Mouse (Mus musculus) ES-E14 (cell line): ENCODE results near the gene Rflna. TPM values are rescaled to one million over a fixed set of nuclear protein-coding genes. Genes with fewer than 3 reads are reported as not detected.

Source experiments
- DNase-seq: peaks from one replicate; pipeline ENCODE4 v3.0.0-alpha.2; 2013; ENCODE audit warnings: low read depth, low spot score
- H3K27ac ChIP-seq: 2 replicates; pipeline ENCODE4 v1.5.1; 2012; ENCODE audit warnings: low read depth, mild to moderate bottlenecking, low read length, moderate library complexity, mixed read lengths; ENCODE audit not compliant: poor library complexity, insufficient read depth, severe bottlenecking
- H3K36me3 ChIP-seq: 2 replicates; pipeline ENCODE4 v1.6.1; 2012; ENCODE audit warnings: mild to moderate bottlenecking, low read length, moderate library complexity, mixed read lengths; ENCODE audit not compliant: control insufficient read depth, poor library complexity, insufficient read depth, severe bottlenecking
- H3K4me1 ChIP-seq, 2 experiments: fragments of 150-350 bp in 1 of 2; sonication (generic) in 1 of 2; 2 replicates each; pipeline ENCODE4 v1.6.1; 2012; ENCODE audit warnings: low read length in 2 of 2, mild to moderate bottlenecking in 1 of 2, mixed read lengths in 1 of 2; ENCODE audit not compliant: control insufficient read depth in 2 of 2, insufficient read depth in 2 of 2, poor library complexity in 1 of 2
- H3K4me3 ChIP-seq, 2 experiments: fragments of 150-350 bp in 1 of 2; sonication (generic) in 1 of 2; 2 replicates each; pipeline ENCODE4 v1.5.1; 2012; ENCODE audit warnings: low read length in 2 of 2, low read depth in 1 of 2, mild to moderate bottlenecking in 1 of 2, mixed read lengths in 1 of 2; ENCODE audit not compliant: insufficient read depth in 1 of 2, poor library complexity in 1 of 2, severe bottlenecking in 1 of 2
- H3K9ac ChIP-seq: 2 replicates; pipeline ENCODE4 v1.6.1; 2012; ENCODE audit warnings: low read depth, mild to moderate bottlenecking, low read length, mixed read lengths; ENCODE audit not compliant: poor library complexity, insufficient read depth, severe bottlenecking
- H3K9me3 ChIP-seq: fragments of 150-350 bp; sonication (generic); 2 replicates; pipeline ENCODE4 v1.6.1; 2012; ENCODE audit warnings: low read depth, mild to moderate bottlenecking, low read length; ENCODE audit not compliant: control insufficient read depth, insufficient read depth
- CHD2 ChIP-seq: IDR thresholded peaks from 2 replicates; pipeline ENCODE4 v1.6.1; 2014; ENCODE audit warnings: mild to moderate bottlenecking, low read depth, low read length, inconsistent platforms
- HCFC1 ChIP-seq: IDR thresholded peaks from 2 replicates; pipeline ENCODE4 v1.6.1; 2012; ENCODE audit warnings: low read length, inconsistent platforms, borderline replicate concordance; ENCODE audit not compliant: insufficient read depth
- MAFK ChIP-seq: IDR thresholded peaks from 2 replicates; pipeline ENCODE4 v1.6.1; 2014; ENCODE audit warnings: mild to moderate bottlenecking, low read depth, low read length, inconsistent platforms; ENCODE audit not compliant: insufficient read depth
- ZC3H11A ChIP-seq: IDR thresholded peaks from 2 replicates; pipeline ENCODE4 v1.6.1; 2012; ENCODE audit warnings: low read depth, mild to moderate bottlenecking, inconsistent platforms, low read length, borderline replicate concordance
- ZNF384 ChIP-seq: IDR thresholded peaks from 2 replicates; pipeline ENCODE4 v1.6.1; 2012; ENCODE audit warnings: low read depth, low read length, inconsistent platforms
- in situ Hi-C, 2 experiments: fragments of 600-800 bp; cut with MboI; formaldehyde crosslinking; loops; one replicate each; pipeline ENCODE4 v1.15.1; 2025; ENCODE audit warnings: low sequenced_read_pairs in 2 of 2, inconsistent platforms in 1 of 2; ENCODE audit not compliant: unreplicated experiment in 2 of 2
- total RNA-seq: library from RNA; depleted of rRNA; stranded (reverse); fragments of 300-350 nt; gene quantifications from 2 replicates; pipeline ENCODE4 v1.2.3, GENCODE M21; 2012

Gene Rflna
- total RNA-seq, 1 experiment = 1.5 TPM

- no peak overlapping the region for H3K27ac ChIP-seq
- no peak overlapping the region for H3K4me3 ChIP-seq
- no peak overlapping the region for H3K9ac ChIP-seq
- no peaks in the 10 kb centered on the region for H3K36me3 ChIP-seq
- no peak for TF ChIP-seq ZC3H11A
- TF ChIP-seq CHD2 = no peak
- no peak for TF ChIP-seq MAFK
- no peak for TF ChIP-seq ZNF384
- TF ChIP-seq HCFC1 = no peak
- no peaks in the 10 kb centered on the region for H3K9me3 ChIP-seq
- in situ Hi-C loops = no loop called here
- H3K4me1 ChIP-seq = 0 out of 4 replicates have a peak, but pooled peaks cover 0 to 2% of the 10 kb centered on the region in 2 experiments
- DNase-seq = no peak
These were observed 10.7 kb upstream of the Rflna start for GRCm38 (mm10) chr5:124992323-124992722.

- no peak for DNase-seq
- in situ Hi-C loops = no loop called here
- H3K27ac ChIP-seq = no peak overlapping the region
- H3K36me3 ChIP-seq = no peaks in the 10 kb centered on the region
- H3K4me3 ChIP-seq = no peak overlapping the region
- H3K4me1 ChIP-seq = 0 out of 4 replicates have a peak, but pooled peaks cover 0 to 2% of the 10 kb centered on the region in 2 experiments
- H3K9ac ChIP-seq = no peak overlapping the region
- no peaks in the 10 kb centered on the region for H3K9me3 ChIP-seq
- no peak for TF ChIP-seq ZC3H11A
- TF ChIP-seq HCFC1 = no peak
- TF ChIP-seq CHD2 = no peak
- no peak for TF ChIP-seq MAFK
- TF ChIP-seq ZNF384 = no peak; the same call in 1 of the 2 replicates
These were observed 10.1 kb upstream of the Rflna start for GRCm38 (mm10) chr5:124992891-124993290.

- H3K9me3 ChIP-seq = no peaks in the 10 kb centered on the region
- in situ Hi-C loops = no loop called here
- no peaks in the 10 kb centered on the region for H3K36me3 ChIP-seq
- H3K4me1 ChIP-seq = 0 out of 4 replicates have a peak, but pooled peaks cover 0 to 2% of the 10 kb centered on the region in 2 experiments
- no peak overlapping the region for H3K4me3 ChIP-seq
- no peak for TF ChIP-seq CHD2
- TF ChIP-seq MAFK = no peak
- no peak for TF ChIP-seq ZC3H11A
- no peak for TF ChIP-seq ZNF384
- no peak for DNase-seq
- H3K9ac ChIP-seq = no peak overlapping the region
- no peak overlapping the region for H3K27ac ChIP-seq
These were observed 6.2 kb upstream of the Rflna start for GRCm38 (mm10) chr5:124996816-124997215.

GRCm38 (mm10) chr5:124997913-124998312 is 5.1 kb upstream of the Rflna start:
- TF ChIP-seq CHD2 = no peak
- no peak for TF ChIP-seq ZNF384
- TF ChIP-seq ZC3H11A = no peak
- no peak for TF ChIP-seq HCFC1
- TF ChIP-seq MAFK = no peak
- Histone ChIP-seq H3K4me3 (no peak overlapping the region), H3K9me3 (no peaks in the 10 kb centered on the region), H3K27ac (no peak overlapping the region), H3K4me1 (peaks cover 0 to 3% of the 10 kb centered on the region in 2 experiments; a peak in 2 of 4 replicates), H3K36me3 (no peaks in the 10 kb centered on the region), H3K9ac (no peak overlapping the region)
- in situ Hi-C loops = no loop called here
- DNase-seq = no peak

GRCm38 (mm10) chr5:125000756-125001250 is 2.2 kb upstream of the Rflna start:
- TF ChIP-seq HCFC1 (no peak), CHD2 (no peak), MAFK (no peak), ZC3H11A (no peak), ZNF384 (no peak)
- Histone ChIP-seq H3K4me1 (peaks cover 0 to 4% of the 10 kb centered on the region in 2 experiments; a peak in 2 of 4 replicates), H3K9ac (no peak overlapping the region), H3K27ac (no peak overlapping the region), H3K4me3 (no peak overlapping the region), H3K9me3 (no peaks in the 10 kb centered on the region), H3K36me3 (no peaks in the 10 kb centered on the region)
- no peak for DNase-seq
- in situ Hi-C loops = no loop called here
